Mouse (Mus musculus) thymus, postnatal 0 days (tissue): ENCODE measurements at regions not wholly inside any gene's neighbourhood (a gene's known extent, or its start where the extent isn't known, plus 50 kb on each side); places are given as distances from the start of the nearest gene placed in this dataset.

ENCODE experiments used
- DNase-seq: peaks from one replicate; pipeline ENCODE4 v3.0.0-alpha.2; 2015; ENCODE audit warnings: low spot score

DNA sequence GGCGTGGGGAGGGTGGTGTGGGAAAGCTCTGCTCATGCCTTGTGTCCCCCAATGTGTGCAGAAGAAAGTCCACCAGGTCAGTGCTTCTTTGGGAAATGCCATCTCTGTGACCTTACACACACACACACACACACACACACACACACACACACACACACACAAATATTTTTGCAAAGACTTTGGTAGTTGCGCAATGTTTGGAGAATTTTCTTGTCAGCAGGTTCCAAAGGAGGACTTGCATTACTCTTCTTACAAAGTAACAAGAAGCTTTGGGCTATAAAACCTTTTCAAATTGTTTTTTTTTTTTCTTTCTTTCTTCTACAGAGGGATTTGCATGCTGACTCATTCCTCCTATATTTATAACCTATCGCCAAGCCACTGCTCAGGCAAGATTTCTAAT, 59.1 kb upstream of the Npvf start:
- DNase-seq, result no peak

GRCm38 (mm10) chr6:50718631-50719030, 64.4 kb upstream of the Npvf start:
- no peak for DNase-seq

GRCm38 (mm10) chr6:50720346-50720745, 66.1 kb upstream of the Npvf start:
- DNase-seq, result no peak

GRCm38 (mm10) chr6:50725640-50726039, 71.4 kb upstream of the Npvf start:
- no peak for DNase-seq

DNA sequence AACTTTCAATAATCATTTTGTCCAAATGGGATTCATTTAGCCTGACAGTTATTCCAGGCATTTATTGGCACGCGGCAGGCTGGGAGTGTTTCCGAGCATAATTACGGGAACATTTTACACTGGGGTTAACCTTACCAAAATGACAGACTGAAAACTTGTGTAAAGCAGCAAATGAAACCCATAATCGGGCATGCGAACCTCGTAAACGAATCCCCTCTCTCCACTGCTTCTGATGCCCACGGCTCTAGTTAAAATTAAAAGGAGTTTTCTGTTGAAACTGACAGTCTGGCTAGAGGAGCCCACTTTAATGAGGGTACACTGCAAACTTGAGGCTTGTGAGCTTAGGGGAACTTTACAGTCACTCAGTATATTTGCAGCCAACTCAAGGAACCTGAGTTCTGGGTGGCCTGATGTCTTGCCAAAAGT, 71.9 kb upstream of the Npvf start:
- DNase-seq, result no peak

- no peak for DNase-seq
Measured at GRCm38 (mm10) chr6:50730744-50731718, 76.8 kb upstream of the Npvf start.

DNA sequence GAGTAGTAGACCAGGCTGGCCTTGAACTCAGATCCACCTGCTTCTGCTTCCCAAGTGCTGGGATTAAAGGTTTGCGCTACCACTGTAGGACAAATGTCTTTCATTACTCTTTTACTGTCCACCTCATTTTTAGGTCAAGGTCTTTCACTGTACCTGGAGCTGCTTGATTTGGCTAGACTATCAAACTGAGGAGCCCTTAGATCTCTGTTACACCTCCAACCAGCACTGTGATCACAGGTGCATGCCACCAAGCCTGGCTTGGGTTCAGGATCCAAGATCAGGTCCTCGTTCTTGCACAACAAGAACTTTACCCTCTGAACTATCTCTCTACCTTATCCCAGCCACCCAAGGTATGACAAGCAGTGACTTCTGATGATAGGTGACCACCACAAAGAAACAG, 80.5 kb upstream of the Npvf start:
- DNase-seq, result no peak

DNA sequence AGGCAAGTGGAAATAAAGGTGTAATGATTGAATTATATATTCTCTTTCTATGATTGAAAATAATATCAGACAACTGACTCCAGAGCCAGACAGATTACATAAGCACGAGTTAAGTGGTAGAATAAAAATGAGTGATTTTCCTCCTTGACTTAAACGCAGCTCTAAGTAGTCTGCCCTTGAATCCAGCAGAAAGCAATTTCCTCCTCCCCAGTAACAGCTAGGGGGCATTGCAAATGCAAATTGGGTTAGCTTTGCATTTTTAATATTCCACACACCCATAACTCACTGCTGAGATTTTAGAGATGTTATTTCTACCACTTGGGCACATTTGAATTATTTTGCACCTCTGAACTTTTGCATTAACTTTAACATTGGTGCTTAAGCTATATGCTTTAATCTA, 81.6 kb upstream of the Npvf start:
- DNase-seq, result no peak

- DNase-seq, result no peak
Measured at GRCm38 (mm10) chr6:50742009-50742408, 87.8 kb upstream of the Npvf start.

GRCm38 (mm10) chr6:50744462-50745166, 90.4 kb upstream of the Npvf start:
- DNase-seq, result no peak

DNA sequence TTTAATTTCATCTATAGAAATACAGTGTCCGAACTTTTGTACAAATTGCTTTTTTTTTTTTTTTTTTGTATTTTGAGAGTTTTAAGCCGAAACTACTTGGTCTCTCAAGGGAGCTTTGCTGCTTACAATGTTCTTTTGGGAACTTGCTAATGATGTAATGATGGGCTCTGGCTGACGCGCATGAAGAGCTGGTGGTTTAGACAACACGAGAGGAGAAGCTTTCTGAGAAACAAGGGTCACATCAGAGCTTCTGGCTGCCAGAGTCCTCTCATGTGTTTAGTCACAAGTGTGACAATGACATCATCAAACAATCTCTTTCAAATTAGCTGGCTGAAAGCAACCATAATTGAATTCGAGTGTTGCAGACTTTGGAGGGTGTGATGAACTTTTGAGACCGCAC, 98.9 kb upstream of the Npvf start:
- DNase-seq, result no peak

DNA sequence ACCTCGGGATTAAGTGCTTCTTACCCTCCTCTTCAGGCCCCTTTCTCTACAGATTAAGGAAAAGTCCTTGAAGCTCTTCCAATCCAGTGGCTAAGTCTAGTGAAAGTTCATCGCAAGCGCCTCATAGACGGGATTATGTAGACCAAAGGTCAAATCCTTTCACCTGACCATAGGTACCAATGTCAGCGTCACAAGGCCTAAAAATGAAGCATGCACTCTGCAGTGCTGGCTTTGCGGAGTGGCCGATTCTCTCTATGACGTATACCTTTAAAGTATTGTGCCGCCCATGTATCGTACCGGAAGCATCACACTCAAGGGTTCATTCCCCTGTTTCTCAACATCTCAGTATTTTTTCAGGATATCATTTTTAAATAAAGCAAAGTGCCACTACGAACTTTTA, 100.5 kb upstream of the Npvf start:
- DNase-seq, result no peak

GRCm38 (mm10) chr6:50760367-50760766, 106.1 kb upstream of the Npvf start:
- DNase-seq, result no peak

DNA sequence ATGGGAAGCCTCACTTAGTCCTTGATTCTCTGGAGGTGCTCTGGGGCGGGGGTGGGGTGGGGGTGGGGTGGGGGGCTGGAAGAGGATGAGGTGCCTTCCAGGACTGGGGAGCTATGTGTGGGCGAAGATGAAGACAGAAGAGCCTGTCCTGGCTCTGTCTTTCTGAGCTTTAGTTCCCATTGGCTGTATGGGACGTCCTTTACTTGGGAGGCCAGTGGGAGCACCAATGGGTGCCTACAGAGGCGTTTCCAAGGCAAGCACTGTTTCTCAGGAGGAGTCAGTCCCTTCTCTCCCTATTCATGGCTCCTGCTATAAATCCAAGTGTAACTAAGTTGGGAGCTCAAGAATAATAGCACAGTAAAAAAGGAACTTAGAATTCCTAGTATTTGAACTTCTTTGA, 108.9 kb upstream of the Npvf start:
- no peak for DNase-seq

DNA sequence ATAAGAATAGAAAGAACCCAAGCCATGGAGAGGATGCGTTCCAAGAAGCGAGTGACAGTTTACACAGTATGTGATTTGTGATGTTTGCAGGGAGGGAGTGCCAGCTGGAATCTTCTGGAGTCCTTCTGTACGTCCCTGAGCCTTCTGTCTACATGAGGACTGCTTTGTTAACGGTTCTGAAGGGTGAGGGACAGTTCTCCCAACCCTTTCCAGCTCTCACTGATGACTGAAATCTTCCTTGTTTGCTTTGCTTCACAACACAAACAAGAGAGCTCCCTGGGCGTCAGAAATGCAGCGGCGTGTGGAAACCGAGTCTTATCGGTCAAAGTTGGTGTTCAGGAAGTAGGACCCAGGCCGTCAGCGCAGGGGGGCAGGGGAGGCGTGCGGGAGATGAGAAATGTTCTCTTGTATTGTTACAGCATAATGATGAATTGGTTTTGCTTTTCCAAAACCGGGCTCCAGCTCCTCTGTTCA, 112.2 kb upstream of the Npvf start:
- no peak for DNase-seq

DNA sequence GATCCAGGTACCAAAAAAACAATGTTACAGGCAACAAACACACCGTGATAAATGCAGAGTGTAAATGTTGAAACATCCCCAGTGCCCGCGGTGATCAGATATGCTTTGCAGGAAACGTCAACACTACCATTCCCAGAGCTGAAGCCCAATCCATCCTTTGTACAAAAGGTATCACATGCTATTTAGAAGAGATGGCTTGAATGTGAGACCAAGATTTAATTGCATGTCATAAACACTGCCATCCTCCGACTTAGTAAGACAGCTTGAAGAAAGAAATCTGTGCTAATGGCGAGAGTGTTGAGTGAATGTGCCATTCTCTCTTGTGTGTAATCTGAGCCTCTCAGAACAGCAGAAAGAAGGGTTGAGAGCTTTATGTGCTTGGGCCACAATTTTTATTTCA, 112.9 kb upstream of the Npvf start:
- DNase-seq, result no peak

DNA sequence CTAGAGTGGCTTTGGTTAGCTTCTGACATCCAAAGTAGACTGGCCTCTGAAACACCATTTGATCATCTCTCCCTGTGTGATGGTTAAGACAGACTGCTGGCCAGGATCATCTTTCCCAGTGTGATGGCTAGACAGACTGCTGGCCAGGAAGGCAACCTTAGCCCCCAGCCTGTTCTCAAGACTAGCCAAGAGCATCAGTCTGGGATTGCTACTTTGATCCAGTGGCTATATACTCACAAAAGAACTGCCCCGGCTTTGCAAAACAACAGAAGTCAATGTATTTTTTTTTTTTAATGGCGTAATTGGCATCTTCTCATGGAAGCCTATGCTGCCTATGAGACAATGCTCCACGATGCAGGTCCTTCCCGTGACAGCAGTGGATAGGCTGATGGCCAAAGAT, 113.6 kb upstream of the Npvf start:
- no peak for DNase-seq

DNA sequence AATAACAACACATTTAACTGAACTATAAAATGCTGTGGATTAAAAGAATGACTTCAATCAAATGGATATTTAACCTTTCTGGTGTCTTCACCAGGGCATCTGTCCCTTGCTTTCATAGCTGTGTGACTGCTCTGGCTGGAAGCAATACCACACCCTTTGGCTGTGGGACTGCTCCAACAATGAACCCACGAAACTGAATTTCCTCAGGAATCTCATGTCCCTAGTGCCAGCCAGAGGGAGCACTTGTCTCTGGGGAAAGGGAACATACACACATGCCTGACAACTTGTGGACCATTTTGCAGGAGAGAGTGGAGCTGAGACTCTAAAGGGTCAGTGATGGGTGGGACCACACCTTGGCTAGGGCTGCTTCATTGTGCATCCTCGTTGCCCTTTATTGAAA, 114.9 kb upstream of the Npvf start:
- no peak for DNase-seq

GRCm38 (mm10) chr6:50770481-50770880, 116.2 kb upstream of the Npvf start:
- no peak for DNase-seq

DNA sequence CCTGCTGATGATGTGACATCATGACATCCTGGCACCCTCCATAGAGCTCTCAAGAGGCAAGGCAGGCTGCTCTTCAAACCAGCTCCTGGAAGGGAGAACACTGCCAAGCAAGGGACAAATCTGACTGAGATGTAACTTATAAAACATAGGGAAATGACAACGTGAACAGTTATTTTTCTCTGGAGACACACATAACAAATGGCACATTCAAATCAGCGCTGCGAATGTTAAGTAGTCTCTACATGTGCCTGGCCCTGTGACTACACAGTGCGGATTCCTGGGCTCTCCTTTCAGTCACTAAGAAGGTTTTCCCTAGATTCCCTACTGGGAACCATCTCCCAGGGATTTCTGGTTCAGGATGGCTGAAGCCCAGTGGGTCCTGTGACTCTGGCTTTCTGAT, 121.4 kb upstream of the Npvf start:
- no peak for DNase-seq

DNA sequence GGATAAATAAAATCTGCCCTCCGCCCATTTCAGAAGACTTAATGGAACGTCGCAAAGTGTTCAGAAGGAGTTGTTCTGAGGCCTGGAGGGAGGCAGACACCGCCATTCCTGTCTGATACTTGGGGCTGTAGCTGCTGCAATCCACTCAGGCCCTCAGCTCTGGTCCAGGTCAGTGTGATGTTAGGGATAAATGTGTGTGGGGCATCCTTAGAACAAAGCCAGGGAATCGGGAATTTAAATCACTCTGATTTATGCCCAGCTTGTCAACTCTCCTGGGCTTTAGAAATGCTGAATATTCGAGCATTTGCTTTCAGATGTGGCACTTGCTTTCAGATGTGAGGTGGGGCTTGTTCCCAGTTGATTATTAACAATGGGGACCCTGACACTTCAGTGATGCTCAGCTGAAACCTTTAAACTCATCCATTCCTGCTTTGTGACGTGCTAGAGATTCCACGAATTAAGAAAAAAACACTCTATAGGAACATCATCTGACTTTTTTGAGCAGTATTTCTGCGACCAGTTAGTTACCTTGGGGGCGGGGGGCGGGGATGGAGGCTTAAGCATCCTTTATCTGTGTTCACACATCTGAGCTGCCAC, 122.1 kb upstream of the Npvf start:
- DNase-seq, result no peak

- no peak for DNase-seq
Measured at GRCm38 (mm10) chr6:50776931-50777495, 122.8 kb upstream of the Npvf start.
